Mouse (Mus musculus) neural tube, embryonic 14.5 days (tissue): ENCODE measurements at regions not wholly inside any gene's neighbourhood (a gene's known extent, or its start where the extent isn't known, plus 50 kb on each side); places are given as distances from the start of the nearest gene placed in this dataset.
"Not testable (repeated sequence)": the region's sequence is repeated elsewhere in the genome, so short reads cannot be mapped to it uniquely, and the experiment has no call there.

ENCODE experiments used
- ATAC-seq: fragments of 200-750 bp; cut with Nextera tagmentation; 2 replicates; pipeline ENCODE4 v1.8.0; 2017; ENCODE audit warnings: low read depth, mild to moderate bottlenecking, moderate TSS enrichment, moderate library complexity
- H3K27ac ChIP-seq: fragments of 300-500 bp; sonication (generic); 2 replicates; pipeline ENCODE4 v1.5.1; 2014; ENCODE audit warnings: low read depth, mild to moderate bottlenecking, control low read depth, low read length, moderate library complexity, mixed read lengths
- H3K27me3 ChIP-seq: fragments of 300-500 bp; sonication (generic); 2 replicates; pipeline ENCODE4 v1.6.1; 2014; ENCODE audit warnings: low read length; ENCODE audit not compliant: control insufficient read depth, insufficient read depth
- H3K36me3 ChIP-seq: fragments of 300-500 bp; sonication (generic); 2 replicates; pipeline ENCODE4 v1.6.1; 2014; ENCODE audit warnings: low read length, mixed read lengths; ENCODE audit not compliant: control insufficient read depth, insufficient read depth
- H3K4me1 ChIP-seq: fragments of 300-500 bp; sonication (generic); 2 replicates; pipeline ENCODE4 v1.6.1; 2014; ENCODE audit warnings: low read length; ENCODE audit not compliant: control insufficient read depth, insufficient read depth
- H3K4me2 ChIP-seq: fragments of 300-500 bp; sonication (generic); 2 replicates; pipeline ENCODE4 v1.6.1; 2014; ENCODE audit warnings: mild to moderate bottlenecking, low read depth, low read length, control low read depth
- H3K4me3 ChIP-seq: fragments of 300-500 bp; sonication (generic); 2 replicates; pipeline ENCODE4 v1.5.1; 2014; ENCODE audit warnings: low read depth, low read length, control low read depth, mixed read lengths
- H3K9ac ChIP-seq: fragments of 300-500 bp; sonication (generic); replicated peaks from 2 replicates; pipeline ENCODE4 v1.6.1; 2014; ENCODE audit warnings: low read depth, mild to moderate bottlenecking, control low read depth, low read length, mixed read lengths
- H3K9me3 ChIP-seq: fragments of 300-500 bp; sonication (generic); 2 replicates; pipeline ENCODE4 v1.6.1; 2016; ENCODE audit warnings: low read length; ENCODE audit not compliant: control insufficient read depth
- WGBS: fragments of 180-500 bp; shearing (Covaris S2); extraction: QIAGEN DNeasy Blood & Tissue Kit; methylation state at CpG from one replicate; pipeline ENCODE4 v1.1.7; 2014; 5-methylcytosine and 5-hydroxymethylcytosine counted together

DNA sequence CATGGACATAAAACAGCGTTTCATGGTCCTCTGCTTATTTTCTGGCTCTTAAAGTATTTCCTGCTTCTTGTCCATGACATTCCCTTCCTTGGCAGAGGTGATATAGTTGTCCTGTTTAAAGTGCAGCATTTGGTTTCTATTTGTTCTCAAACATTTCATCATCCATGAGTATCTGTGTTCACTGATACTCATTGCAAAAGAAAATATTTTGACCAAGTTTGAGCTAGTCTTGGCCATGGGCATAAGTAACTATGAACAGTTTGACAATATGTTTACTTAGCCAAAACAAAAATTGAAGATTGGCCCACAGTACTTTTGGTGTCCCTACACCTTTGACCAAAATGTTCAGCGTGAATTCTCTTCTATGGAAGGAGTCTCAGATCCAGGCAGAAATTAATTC lies 58.7 kb upstream of the 2310057J18Rik start:
- not testable (repeated sequence) for H3K36me3 ChIP-seq, H3K27ac ChIP-seq, H3K27me3 ChIP-seq, H3K4me3 ChIP-seq, H3K9ac ChIP-seq, H3K4me1 ChIP-seq, H3K4me2 ChIP-seq, H3K9me3 ChIP-seq, ATAC-seq
- WGBS: 82% methylated on average over 2 of the region's 2 CpGs

DNA sequence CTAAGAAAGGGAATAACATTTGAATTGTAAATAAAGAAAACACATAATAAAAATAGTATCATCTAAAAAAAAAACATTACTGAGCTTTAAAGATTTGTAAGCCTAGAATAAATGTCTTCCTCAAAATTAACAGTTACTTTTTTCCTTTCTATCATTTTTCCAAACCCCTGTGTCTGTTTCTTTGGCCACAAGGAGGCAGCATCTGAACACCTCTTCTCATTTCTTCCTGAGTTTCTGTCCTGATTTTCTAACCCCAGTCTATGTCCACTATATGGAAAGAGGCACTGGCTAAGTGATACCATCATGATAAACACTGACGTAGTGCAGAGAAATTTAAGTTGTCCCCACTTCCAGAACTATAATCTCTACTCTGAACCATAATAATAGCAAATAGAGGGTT lies 55.8 kb upstream of the Soga3 start:
- no peak overlapping the region for H3K9ac ChIP-seq
- no peaks in the 10 kb centered on the region for H3K36me3 ChIP-seq
- no peaks in the 10 kb centered on the region for H3K4me1 ChIP-seq
- no peaks in the 10 kb centered on the region for H3K9me3 ChIP-seq
- ATAC-seq: 0 out of 2 replicates have a peak, but pooled peaks have one; percentile 28
- no peaks in the 10 kb centered on the region for H3K27me3 ChIP-seq
- H3K4me3 ChIP-seq: no peak overlapping the region
- 22% methylated on average over 1 of the region's 1 CpGs for WGBS
- H3K4me2 ChIP-seq: no peak overlapping the region
- no peak overlapping the region for H3K27ac ChIP-seq
